Mouse (Mus musculus): ENCODE measurements around the gene Atp6v0e. TPM values are rescaled to one million over a fixed set of nuclear protein-coding genes. Genes with fewer than 3 reads are reported as not detected.

Atp6v0e gene
- 140 and 149 TPM in 2 replicates for polyA plus RNA-seq (2016; fragmentation: Nextera tagmentation; extraction: Ambion mirVana)

GRCm38 (mm10) chr17:26662978-26663683, at the start of gene Atp6v0e:
Gene Atp6v0e (plus strand): TSS chr17:26663231.
- Histone ChIP-seq H3K4me3 (peak within 1 kb of the TSS; percentile 84), H3K27ac (peak within 1 kb of the TSS; percentile 87), H3K36me3 (peaks cover 1% of the 10 kb centered on the region; the same call in 1 of the 2 replicates), H3K27me3 (ENCODE audit: insufficient read depth, poor library complexity, severe bottlenecking) (no peaks in the 10 kb centered on the region), H3K9me3 (no peaks in the 10 kb centered on the region), H3K4me1 (replicated peaks) (peaks cover 28% of the 10 kb centered on the region)
- 2% methylated on average over 28 of the region's 28 CpGs for WGBS
- DNase-seq (ENCODE audit: low spot score) = peak; percentile 95

- Histone ChIP-seq H3K4me3 (no peak overlapping the region), H3K36me3 (peaks cover 88% of the 10 kb centered on the region), H3K9me3 (no peaks in the 10 kb centered on the region), H3K27me3 (ENCODE audit: insufficient read depth, poor library complexity, severe bottlenecking) (no peaks in the 10 kb centered on the region), H3K27ac (no peak overlapping the region), H3K4me1 (replicated peaks) (no peaks in the 10 kb centered on the region)
- DNase-seq (ENCODE audit: low spot score) = no peak
- WGBS = 89% methylated on average over 6 of the region's 6 CpGs
Measured at GRCm38 (mm10) chr17:26614286-26614685, 48.7 kb upstream of the Atp6v0e start.

GRCm38 (mm10) chr17:26614708-26615486, 48.1 kb upstream of the Atp6v0e start:
- Histone ChIP-seq H3K9me3 (no peaks in the 10 kb centered on the region), H3K4me1 (replicated peaks) (no peaks in the 10 kb centered on the region), H3K27me3 (ENCODE audit: insufficient read depth, poor library complexity, severe bottlenecking) (no peaks in the 10 kb centered on the region), H3K36me3 (peaks cover 88% of the 10 kb centered on the region), H3K27ac (no peak overlapping the region), H3K4me3 (no peak overlapping the region)
- WGBS = 85% methylated on average over 9 of the region's 9 CpGs
- DNase-seq (ENCODE audit: low spot score) = no peak

- no peaks in the 10 kb centered on the region for H3K4me1 ChIP-seq (replicated peaks)
- no peaks in the 10 kb centered on the region for H3K9me3 ChIP-seq
- no peak for DNase-seq (ENCODE audit: low spot score)
- H3K4me3 ChIP-seq = no peak overlapping the region
- H3K27me3 ChIP-seq (ENCODE audit: insufficient read depth, poor library complexity, severe bottlenecking) = no peaks in the 10 kb centered on the region
- H3K27ac ChIP-seq = no peak overlapping the region
- H3K36me3 ChIP-seq = peaks cover 88% of the 10 kb centered on the region
- 89% methylated on average over 2 of the region's 2 CpGs for WGBS
Measured at GRCm38 (mm10) chr17:26616696-26617095, 46.3 kb upstream of the Atp6v0e start.

GRCm38 (mm10) chr17:26618498-26618897, 44.5 kb upstream of the Atp6v0e start:
- Histone ChIP-seq H3K27ac (no peak overlapping the region), H3K4me3 (no peak overlapping the region), H3K36me3 (peaks cover 88% of the 10 kb centered on the region), H3K4me1 (replicated peaks) (no peaks in the 10 kb centered on the region), H3K27me3 (ENCODE audit: insufficient read depth, poor library complexity, severe bottlenecking) (no peaks in the 10 kb centered on the region), H3K9me3 (no peaks in the 10 kb centered on the region)
- WGBS = 85% methylated on average over 5 of the region's 5 CpGs
- no peak for DNase-seq (ENCODE audit: low spot score)

GRCm38 (mm10) chr17:26619577-26619976, 43.5 kb upstream of the Atp6v0e start:
- H3K27me3 ChIP-seq (ENCODE audit: insufficient read depth, poor library complexity, severe bottlenecking) = no peaks in the 10 kb centered on the region
- no peak overlapping the region for H3K4me3 ChIP-seq
- peaks cover 88% of the 10 kb centered on the region for H3K36me3 ChIP-seq

GRCm38 (mm10) chr17:26620292-26620691, 42.7 kb upstream of the Atp6v0e start:
- Histone ChIP-seq H3K27me3 (ENCODE audit: insufficient read depth, poor library complexity, severe bottlenecking) (no peaks in the 10 kb centered on the region), H3K9me3 (no peaks in the 10 kb centered on the region), H3K36me3 (peaks cover 88% of the 10 kb centered on the region), H3K4me1 (replicated peaks) (no peaks in the 10 kb centered on the region), H3K27ac (no peak overlapping the region), H3K4me3 (no peak overlapping the region)
- DNase-seq (ENCODE audit: low spot score) = no peak
- WGBS = 97% methylated on average over 6 of the region's 6 CpGs

More at GRCm38 (mm10) chr17:26619577-26619976, 43.5 kb upstream of the Atp6v0e start:
- DNase-seq (ENCODE audit: low spot score) = no peak
- Histone ChIP-seq H3K9me3 (no peaks in the 10 kb centered on the region), H3K4me1 (replicated peaks) (no peaks in the 10 kb centered on the region), H3K27ac (no peak overlapping the region)
- WGBS = 91% methylated on average over 6 of the region's 6 CpGs

GRCm38 (mm10) chr17:26620786-26621766, 42.0 kb upstream of the Atp6v0e start:
- Histone ChIP-seq H3K9me3 (no peaks in the 10 kb centered on the region), H3K27ac (no peak overlapping the region), H3K4me1 (replicated peaks) (no peaks in the 10 kb centered on the region), H3K4me3 (no peak overlapping the region), H3K36me3 (peaks cover 89% of the 10 kb centered on the region), H3K27me3 (ENCODE audit: insufficient read depth, poor library complexity, severe bottlenecking) (no peaks in the 10 kb centered on the region)
- 92% methylated on average over 17 of the region's 17 CpGs for whole genome bisulfite sequencing
- no peak for DNase-seq (ENCODE audit: low spot score)

GRCm38 (mm10) chr17:26621912-26622311, 41.1 kb upstream of the Atp6v0e start:
- Histone ChIP-seq H3K9me3 (no peaks in the 10 kb centered on the region), H3K36me3 (peaks cover 89% of the 10 kb centered on the region), H3K27ac (no peak overlapping the region), H3K4me3 (no peak overlapping the region), H3K4me1 (replicated peaks) (no peaks in the 10 kb centered on the region), H3K27me3 (ENCODE audit: insufficient read depth, poor library complexity, severe bottlenecking) (no peaks in the 10 kb centered on the region)
- DNase-seq (ENCODE audit: low spot score) = no peak
- 89% methylated on average over 5 of the region's 5 CpGs for WGBS

- H3K4me1 ChIP-seq (replicated peaks) = no peaks in the 10 kb centered on the region
- no peak overlapping the region for H3K27ac ChIP-seq
- DNase-seq (ENCODE audit: low spot score) = no peak
- no peaks in the 10 kb centered on the region for H3K9me3 ChIP-seq
- H3K36me3 ChIP-seq = peaks cover 89% of the 10 kb centered on the region
- WGBS = 93% methylated on average over 6 of the region's 6 CpGs
- no peaks in the 10 kb centered on the region for H3K27me3 ChIP-seq (ENCODE audit: insufficient read depth, poor library complexity, severe bottlenecking)
- H3K4me3 ChIP-seq = no peak overlapping the region
Measured at GRCm38 (mm10) chr17:26623991-26624390, 39.0 kb upstream of the Atp6v0e start.

GRCm38 (mm10) chr17:26624999-26625398, 38.0 kb upstream of the Atp6v0e start:
- no peak for DNase-seq (ENCODE audit: low spot score)

GRCm38 (mm10) chr17:26625521-26626010, 37.5 kb upstream of the Atp6v0e start:
- DNase-seq (ENCODE audit: low spot score) = no peak
- Histone ChIP-seq H3K27me3 (ENCODE audit: insufficient read depth, poor library complexity, severe bottlenecking) (no peaks in the 10 kb centered on the region), H3K36me3 (peaks cover 91% of the 10 kb centered on the region), H3K4me1 (replicated peaks) (no peaks in the 10 kb centered on the region), H3K9me3 (no peaks in the 10 kb centered on the region), H3K4me3 (no peak overlapping the region), H3K27ac (no peak overlapping the region)
- WGBS = 93% methylated on average over 2 of the region's 2 CpGs

More at GRCm38 (mm10) chr17:26624999-26625398, 38.0 kb upstream of the Atp6v0e start:
- H3K36me3 ChIP-seq = peaks cover 91% of the 10 kb centered on the region
- WGBS = 93% methylated on average over 10 of the region's 10 CpGs
- no peaks in the 10 kb centered on the region for H3K27me3 ChIP-seq (ENCODE audit: insufficient read depth, poor library complexity, severe bottlenecking)
- no peaks in the 10 kb centered on the region for H3K9me3 ChIP-seq
- H3K27ac ChIP-seq = no peak overlapping the region
- H3K4me3 ChIP-seq = no peak overlapping the region
- H3K4me1 ChIP-seq (replicated peaks) = no peaks in the 10 kb centered on the region

Measured in hindbrain, embryonic 10.5 days (tissue).